Mouse (Mus musculus): ENCODE measurements around the gene Zfhx3.

Zfhx3 gene

DNA sequence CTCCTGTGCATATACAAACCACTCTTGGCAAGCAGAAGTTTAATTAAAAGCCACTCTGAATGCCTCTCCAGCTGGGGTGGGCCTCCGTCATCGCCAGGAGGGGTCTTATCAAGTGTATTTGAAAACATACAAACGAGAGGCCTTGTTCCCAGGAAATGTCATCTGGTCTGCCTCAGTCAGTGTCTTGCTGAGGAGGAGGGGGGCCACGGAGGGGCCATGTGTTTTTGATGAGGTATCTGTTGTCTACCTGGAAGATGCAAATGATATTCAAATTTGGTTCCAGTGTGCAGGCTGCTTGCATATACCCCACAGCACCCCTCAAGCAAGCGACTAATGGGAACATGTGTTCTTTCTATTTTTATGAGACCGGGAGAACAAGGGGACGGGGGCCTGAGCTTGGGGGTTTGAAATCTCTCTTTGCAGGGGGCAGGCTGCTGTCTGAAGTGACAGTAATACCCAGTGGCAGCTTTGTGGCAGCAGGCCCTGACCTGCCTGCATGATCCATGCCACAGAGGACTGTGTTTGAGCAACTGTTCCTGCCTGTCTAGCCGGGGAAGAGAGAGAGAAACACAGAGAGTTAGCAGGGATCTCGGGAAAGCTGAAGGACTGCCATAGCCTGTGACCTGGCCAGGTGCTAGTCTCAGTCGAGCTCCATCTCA is 412.8 kb downstream of the Zfhx3 start:
- no peak for DNase-seq (ENCODE audit: low read depth, low spot score)

DNA sequence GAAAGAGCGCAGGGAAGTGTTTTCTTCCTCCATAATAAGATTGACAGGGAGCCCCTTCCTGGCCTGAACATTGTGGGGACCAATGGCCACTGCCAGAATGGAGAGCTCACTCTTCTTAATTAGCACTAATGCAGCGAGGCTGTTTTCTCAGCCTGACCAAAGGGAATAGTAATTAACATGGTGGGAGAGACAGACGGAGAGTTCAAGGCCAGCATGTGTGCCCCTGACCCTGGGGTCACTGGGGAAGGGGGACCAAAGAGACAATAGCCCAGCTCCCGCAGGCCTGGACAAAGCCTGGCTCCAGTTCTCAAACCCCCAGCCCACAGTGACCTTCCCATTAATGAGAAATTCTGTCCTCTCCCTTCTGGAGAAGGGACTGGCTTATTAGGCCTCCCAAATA is 419.0 kb downstream of the Zfhx3 start:
- DNase-seq (ENCODE audit: low read depth, low spot score): no peak

DNA sequence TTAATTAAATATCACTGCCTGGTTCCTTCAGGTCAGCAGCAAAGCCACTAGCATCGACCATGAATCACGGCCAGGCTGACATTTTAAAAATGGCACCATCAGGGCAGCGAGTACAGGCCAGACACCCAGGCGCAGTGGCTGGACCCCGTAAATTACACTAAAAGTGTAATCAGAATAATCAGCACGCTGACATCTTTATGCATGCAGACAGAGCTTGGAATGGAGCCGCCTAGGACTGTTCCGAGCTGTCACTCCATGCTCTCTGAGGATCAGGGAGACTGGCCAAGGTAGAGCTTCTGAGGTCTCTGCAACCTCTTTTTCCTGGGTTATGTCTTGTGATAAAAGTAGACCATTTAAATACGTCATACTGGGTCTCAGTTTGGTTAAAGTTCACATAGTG is 420.0 kb downstream of the Zfhx3 start:
- no peak for DNase-seq (ENCODE audit: low read depth, low spot score)

DNA sequence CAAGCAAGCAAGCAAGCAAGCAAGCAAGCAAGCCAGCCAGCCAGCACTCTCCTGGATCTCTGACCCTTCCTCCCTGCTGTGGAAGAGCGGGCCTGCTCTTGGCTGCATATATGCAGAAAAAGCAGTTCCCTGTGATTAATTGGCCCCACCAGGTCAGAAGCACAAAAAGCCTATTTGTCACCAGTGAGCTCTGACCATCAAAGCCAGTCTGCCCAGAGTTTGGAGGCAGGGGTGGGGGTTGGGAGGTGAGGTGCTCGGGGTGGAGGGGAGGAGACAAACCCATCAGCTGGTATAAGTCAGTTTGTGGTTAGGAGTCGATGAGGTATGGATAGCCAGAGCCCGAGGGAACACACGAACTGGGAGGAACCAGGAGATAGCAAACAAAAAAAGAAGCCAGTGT is 421.0 kb downstream of the Zfhx3 start:
- no peak for DNase-seq (ENCODE audit: low read depth, low spot score)

DNA sequence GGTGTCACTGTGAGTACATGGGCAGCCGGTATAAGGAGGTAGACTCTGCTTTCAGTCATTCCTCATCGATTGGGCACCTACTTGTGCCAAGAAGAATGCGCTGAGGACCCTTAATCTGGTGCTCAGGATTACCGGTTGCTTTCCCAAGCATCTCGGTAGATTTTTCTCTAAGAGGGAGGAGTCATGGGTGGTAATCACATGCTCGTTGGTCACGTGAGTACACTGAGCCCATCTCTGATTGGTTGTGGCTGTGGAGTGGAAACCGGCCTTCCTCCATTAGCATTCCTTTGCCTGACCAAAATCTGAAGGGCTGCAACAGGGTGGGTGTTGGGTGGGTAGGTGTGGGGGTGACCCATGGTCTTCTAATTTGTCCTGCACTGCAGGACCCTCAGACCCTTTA is 421.4 kb downstream of the Zfhx3 start:
- no peak for DNase-seq (ENCODE audit: low read depth, low spot score)

DNA sequence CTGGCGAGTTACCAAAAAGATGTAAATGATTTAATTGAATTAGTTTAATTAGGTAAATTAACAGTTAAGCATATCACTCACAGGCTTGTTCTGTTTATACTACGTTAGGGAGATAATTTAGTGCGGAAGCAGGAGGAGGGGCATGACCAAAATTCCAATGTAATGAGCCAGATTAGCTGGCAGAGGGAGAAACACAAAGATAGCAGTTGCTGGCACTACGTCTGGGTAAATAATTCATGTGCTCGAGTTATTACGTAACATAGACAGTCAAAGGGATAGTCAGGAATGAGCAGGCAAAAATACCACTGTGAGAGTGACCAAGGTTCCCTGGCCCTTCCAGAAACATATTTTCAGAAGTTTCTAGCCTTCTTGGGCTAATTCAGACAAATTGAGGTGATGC is 426.6 kb downstream of the Zfhx3 start:
- no peak for DNase-seq (ENCODE audit: low read depth, low spot score)

DNA sequence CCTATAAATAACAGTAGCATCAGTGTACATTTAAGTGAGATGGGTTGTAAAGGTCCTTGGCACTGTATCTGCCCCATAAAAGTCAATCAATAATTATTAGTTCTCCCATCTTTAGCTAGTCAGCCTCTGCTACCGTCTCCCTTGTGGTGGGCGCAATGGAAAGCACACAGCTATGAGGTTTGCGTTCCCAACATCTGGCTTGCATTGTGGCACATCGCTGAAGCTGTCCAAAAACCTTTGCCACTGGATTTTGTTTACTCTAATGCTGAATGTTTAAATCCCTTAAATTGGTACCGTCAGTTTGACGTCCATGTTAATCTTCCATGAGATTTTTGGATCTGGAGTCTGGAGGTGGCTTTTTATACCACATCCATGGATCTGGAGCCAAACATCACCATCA is 428.3 kb downstream of the Zfhx3 start:
- DNase-seq (ENCODE audit: low read depth, low spot score): no peak

DNA sequence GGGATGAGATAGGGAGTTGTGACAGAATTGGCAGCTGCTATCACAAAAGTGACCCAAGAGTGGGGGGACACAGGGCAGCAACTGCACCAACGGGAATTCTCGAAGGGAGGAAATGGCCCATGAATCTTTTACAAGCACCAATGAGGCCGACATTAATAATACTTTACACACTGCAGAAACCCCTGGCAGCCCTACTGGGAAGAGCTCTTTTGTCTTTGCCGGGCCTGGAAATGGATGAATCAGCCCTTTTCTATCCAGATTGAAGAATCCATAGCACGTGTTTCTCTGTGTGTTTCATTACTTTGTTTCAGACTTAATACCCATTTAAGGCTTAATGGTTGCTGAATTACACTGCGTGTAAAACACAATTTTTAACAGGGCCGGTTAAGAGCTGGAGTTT is 430.6 kb downstream of the Zfhx3 start:
- no peak for DNase-seq (ENCODE audit: low read depth, low spot score)

DNA sequence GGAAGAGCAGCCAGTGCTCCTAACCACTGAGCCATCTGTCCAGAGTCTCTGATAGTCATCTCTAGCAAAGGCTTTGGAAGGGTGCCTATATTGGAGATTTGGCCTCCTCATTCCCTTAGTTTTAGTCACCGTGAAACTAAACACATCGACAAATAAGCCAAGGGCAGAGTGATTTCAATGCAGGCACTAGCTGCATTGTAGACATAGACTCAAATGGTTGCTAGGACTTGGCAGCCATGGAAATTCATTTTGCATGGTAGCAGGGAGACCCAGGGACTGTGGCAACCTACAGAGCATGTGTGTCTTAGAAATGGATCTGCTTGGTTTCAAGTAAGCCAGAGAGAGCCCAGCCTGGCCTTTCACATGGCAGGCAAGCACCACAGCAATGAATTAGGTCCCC is 435.6 kb downstream of the Zfhx3 start:
- no peak for DNase-seq (ENCODE audit: low read depth, low spot score)

DNA sequence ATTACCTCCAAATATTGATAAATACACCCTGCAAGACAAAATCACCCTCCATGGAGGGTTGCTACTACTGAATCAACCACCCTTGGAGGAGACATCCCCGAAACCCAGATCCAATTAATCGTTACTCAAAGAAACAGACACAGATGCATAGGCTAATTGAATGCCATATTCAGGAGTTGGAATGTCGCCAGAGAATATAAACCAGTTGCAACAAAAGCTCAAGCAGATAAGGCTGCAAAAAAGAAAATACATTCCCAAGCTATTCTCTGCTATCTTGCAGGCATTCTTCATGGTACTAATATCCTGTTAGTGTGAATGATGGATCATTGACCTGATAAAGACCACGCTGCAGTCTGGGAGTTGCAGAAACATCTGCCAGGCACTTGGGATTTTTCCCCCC is 440.7 kb downstream of the Zfhx3 start:
- no peak for DNase-seq (ENCODE audit: low read depth, low spot score)

DNA sequence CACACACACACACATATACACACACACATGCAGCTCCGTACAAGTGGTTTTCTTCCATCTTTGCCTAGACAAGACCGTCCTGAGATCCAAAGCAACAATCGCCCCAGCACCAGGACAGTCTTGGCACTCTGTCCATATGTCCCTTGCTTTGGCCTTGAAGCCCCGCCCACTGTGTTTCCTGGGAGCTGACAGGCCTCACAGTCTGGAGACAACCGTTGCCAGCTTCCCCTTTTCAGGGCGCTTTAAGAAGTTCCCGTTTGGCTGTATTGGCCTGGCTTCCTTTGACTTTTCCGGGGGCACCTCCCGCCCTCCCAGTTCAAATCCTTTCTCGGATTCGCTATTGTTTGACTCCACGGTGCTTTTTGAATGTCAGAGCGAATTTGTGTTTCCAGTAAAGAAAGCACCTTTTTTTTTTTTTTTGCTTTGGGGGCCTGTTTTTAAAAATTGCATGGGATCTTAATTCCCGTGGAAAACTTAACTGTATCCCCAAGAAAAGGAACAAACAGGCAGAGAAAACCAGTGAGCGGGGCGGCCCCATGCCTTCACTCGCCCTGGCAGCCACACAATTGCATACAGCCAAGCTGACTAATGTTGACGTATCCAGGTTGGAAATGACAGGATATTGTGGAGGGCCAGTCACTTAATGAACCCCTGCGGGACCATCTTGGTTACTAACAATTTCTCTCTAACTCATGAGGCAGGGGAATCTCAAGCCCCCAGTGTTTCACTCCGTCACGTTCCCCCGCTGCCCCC is 444.9 kb downstream of the Zfhx3 start:
- no peak for DNase-seq (ENCODE audit: low read depth, low spot score)

DNA sequence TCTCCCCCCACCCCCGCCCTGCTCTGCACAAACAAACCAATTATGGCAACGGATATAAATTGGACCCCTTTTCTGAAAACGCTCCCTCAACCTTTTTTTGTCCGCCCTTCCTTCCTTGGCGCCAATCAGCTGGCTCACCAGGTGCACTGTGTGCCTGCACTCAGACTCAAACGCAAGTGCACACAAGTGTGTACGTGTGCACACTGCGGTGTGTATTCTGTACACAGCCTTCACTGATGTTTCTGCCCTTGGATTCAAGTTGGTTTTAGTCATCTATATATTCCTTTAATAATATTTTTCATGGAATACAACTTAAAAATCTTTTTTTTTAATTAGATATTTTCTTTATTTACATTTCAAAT is 445.4 kb downstream of the Zfhx3 start:
- DNase-seq (ENCODE audit: low read depth, low spot score): no peak

DNA sequence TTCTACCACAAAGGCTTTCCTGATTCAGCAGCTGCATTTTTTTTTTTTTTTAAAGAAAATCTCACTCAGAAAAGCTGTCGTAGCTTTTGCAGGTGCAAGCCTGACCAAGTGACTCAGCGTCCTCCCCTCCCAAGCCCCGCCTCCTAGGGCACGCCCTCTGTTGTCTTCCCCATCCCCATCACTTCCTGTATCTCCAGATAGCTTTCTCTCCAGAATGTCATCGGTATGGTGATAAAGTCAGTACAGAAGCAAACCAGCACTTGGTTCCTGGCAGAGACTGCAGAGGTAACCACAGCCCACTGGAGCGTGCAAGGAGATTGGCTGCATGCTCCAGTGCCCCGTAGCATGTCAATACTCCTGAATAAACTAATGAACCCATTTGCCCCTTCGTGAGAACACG is 450.5 kb downstream of the Zfhx3 start:
- peak; percentile 61 for DNase-seq (ENCODE audit: low read depth, low spot score)

DNA sequence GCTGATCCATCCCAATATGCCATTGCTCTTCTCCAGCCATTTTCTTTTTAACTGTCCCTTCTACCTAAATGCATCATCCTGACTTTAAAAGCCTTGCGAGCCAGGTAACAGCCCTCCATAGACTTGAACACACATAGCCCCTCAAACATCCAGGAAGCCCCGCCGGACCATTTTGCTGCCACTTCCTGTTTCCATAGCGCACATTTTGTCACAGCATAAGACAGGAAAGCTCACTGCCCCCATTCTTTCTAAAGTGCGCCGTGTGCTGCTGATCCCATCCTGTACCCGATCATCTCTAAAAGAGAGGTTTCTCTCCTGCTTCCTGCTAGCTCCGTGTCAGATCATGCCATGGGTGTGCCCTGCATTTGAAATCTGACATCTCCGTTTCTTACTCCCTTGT is 459.7 kb downstream of the Zfhx3 start:
- peak; percentile 21 for DNase-seq (ENCODE audit: low read depth, low spot score)

DNA sequence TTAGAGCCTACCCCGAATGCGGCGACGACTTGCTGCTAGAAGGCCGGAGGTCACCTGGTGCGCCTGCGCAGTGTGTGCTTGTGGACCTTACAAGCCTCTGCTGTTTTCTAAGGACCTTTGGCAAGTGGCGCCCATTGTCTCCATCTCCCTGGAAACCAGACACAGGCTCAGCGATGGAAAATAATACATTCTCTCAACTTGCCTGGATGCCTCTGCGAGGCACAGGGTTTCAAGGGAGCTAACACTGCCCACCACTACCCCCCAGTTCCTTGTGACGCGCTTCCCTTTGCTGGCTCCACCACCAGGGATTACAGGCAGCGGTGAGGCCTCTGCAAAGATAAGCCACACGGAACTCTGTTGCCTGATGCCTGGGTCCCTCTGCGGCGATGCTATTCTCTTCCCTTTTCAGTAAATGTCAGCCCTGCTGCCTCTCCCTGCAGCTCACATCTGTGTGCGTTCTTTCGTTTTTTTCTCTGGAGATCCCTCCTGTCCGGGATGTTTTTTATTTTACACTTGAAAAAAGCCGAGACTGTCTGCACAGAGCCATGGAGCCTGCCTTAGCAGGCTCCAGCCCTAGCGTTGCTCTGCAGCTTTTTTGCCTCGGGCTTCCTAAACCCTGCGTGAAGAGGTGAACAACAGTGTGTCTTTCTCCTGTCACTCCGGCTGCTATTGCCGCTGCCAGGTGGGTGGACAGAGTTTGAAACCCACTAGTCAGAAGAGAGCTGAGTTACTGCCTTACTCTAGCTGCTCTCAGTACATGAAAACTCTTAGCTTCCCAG is 464.5 kb downstream of the Zfhx3 start:
- DNase-seq (ENCODE audit: low read depth, low spot score): no peak

DNA sequence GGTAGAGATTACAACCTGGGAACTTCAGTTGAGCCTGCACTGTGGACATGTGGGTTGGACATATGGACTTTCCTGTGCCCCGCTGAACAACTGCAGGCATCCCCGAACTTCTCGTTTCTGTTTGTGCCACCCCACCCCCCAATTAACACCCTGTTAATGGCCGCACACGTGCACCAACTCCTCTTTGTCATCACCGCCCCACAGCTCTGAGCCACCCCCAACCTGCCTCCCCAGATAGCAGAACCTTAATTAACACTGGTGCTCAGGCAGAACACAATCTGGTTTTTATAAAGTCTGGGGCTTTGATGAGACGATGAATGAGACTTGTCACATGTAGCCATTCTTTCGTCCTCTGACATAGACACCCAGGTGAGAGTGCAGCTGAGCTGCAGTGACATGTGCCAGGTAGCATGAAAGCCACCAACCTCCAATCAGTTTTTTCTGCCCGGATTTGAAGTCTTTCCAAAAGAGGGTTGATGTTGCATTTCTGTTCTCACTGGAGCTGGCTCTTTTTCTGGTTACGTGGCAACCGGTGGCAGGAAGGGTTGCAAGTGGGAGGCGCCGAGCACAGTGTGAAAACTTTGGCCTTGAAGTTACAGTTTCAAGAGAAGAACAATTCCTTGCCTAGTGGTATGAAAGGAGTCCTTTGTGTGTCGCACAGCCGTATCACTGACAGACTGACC is 476.9 kb downstream of the Zfhx3 start:
- DNase-seq (ENCODE audit: low read depth, low spot score): no peak

DNA sequence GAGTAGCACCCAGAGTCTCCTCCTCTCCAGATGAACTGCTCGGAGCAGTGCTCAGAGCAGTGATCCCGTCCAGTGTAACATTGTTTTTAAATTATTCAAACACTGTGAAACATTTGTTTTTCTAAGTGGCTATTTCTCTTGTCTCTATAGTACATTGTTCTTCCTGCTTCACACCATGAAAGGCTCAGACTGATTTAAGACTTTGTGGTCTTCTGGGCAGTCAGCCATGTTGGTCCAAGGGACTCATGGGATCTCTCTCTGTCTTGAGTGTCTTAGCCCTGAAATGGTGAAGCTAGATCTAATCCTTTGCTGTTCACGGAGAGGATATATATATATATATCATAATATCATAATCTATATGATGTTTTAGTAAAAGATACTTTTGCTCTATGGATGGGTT is 480.1 kb downstream of the Zfhx3 start:
- DNase-seq (ENCODE audit: low read depth, low spot score): no peak

DNA sequence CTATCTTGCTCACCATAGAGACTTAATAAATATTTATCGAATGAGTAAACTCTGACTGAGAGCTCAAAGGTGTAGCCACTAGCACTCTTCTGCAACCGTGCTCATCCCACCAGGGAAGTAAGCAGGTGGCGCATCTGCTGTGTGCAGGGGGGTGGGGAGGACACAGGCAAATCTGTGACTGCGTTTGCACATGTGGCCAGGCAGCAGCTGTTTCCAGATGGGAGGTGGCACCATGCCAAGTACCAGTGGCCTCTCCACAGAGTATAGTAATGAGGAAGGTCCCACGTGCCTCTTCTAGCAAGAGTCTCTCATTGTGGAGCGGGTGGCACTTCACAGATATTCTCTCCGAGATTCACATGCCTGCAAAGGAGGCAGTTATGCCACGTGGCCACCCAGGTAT is 481.9 kb downstream of the Zfhx3 start:
- no peak for DNase-seq (ENCODE audit: low read depth, low spot score)

DNA sequence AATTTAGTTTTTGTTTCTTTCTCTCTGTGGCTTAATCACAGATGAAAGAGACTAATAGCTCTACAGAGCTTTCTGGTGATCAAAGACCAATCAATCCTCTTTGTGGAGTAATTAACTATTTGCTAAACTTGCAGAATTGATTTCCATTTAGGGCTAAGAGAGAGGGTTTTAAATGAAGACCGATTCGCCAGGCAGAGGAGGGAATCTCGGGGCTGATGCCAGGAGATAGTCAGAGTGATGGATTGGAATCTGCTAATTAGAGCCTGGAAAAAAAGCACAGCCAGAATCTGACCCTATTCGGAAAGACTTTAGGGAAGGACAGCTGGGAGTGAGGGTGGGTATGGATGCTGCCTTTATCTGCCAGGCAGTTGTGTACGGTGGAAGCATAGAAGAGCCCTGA is 490.9 kb downstream of the Zfhx3 start:
- no peak for DNase-seq (ENCODE audit: low read depth, low spot score)

DNA sequence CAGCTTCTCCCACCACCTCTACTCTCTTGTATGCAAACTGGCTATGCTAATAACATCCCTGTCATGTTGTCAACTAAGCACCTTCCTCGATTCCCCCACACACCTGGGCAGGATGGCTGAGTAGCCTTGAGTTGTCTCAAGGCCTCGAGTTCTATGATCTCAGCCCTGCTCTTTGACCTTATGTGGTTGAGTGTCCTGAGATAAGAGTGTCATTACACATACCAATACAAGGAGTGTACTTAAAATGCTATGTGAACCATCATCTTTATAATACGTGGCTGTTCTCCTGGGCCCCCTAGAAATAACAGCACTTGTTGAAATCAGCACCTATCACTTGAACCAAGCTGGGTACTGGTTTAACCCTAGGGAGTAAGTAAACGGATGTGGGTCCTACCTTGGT is 492.1 kb downstream of the Zfhx3 start:
- no peak for DNase-seq (ENCODE audit: low read depth, low spot score)

DNA sequence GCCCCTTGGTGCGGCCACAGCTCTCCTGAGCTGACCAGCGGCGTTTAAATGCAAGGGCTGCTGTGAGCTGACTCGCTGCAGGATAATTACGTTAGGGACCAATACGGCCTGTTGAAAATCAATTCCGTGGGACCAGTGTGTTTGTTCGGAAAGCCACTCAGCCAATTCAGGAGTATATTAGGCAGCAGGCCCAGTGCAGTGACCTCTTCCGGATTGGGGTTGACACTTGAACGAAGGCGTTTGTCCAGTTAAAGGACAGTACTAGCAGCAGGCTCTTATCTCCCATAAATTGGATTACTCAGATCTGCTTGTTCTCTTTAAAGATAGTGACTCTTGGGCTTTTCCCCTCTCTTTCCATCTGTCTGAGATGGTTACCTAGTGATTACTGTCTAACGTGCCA is 493.9 kb downstream of the Zfhx3 start:
- no peak for DNase-seq (ENCODE audit: low read depth, low spot score)

DNA sequence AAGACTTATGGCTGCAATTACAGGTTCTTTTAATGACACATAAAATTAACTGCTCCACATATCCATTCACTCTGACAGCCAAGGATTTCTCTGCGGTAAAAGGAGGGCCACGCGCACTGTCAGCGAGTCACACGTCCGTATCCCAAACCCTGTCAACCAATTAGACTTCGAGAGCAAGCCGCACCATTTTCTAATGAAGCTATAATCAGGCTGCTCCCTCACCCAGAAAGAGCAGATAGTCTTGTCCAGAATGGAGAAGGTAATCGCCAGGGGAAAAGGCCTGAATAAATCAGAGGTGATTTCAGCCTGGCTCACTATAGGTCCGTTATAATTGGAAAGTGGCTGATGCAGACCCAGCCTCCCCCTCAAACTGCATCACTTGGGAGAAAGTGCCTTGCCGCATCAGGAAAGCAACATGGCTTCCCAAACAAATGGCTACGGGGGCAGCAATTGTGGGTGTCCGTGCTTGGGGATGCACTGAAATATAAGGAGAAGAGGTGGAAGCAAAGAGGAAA is 494.9 kb downstream of the Zfhx3 start:
- no peak for DNase-seq (ENCODE audit: low read depth, low spot score)

All from CD4-positive helper T cell, adult 2 months (primary cell).